Mouse (Mus musculus): ENCODE measurements around the gene Mast3.

Gene Mast3

GRCm38 (mm10) chr8:70762118-70762517, 42.7 kb downstream of the Mast3 start:
- no peak for DNase-seq (ENCODE audit: low spot score in 2 of 2)

DNA sequence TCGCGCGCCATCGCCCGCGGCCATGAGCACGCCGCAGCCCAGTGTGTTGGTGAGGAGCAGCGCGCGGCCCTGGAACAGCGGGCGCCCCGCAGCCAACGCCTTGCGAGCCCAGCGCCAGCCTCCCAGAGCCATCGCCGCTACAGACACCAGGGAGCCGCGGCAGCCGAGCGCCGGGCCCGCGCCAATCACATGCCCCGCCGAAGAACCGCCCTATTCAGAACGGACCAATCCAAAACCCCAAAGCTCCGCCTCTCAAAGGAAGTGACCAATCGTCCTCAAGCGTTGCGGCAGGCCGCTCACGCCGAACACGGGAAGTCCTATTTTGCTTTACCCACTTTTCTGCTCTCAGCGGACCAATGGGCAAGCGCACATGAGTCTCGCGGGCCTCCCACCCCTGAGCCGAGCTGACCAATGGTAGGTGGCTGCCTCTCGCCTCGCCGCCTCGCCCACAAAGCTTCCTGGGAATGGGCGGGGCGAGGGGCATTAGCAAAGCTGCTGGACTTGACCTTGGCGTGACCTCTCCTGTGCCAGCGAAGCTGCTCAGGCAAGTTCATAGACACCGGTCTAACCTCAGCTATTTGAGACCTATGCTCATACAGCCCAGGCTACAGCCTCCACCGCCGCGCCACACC, 44.0 kb downstream of the Mast3 start, which contains the start of gene Mpv17l2:
Gene Mpv17l2 (minus strand): TSS at position 172 of the 632 bp plus-strand sequence.
- peak; percentile 90 to 95 for DNase-seq (ENCODE audit: low spot score in 2 of 2)

- no peak for DNase-seq (ENCODE audit: low spot score in 2 of 2)
Measured at GRCm38 (mm10) chr8:70760350-70760749, 44.5 kb downstream of the Mast3 start.

DNA sequence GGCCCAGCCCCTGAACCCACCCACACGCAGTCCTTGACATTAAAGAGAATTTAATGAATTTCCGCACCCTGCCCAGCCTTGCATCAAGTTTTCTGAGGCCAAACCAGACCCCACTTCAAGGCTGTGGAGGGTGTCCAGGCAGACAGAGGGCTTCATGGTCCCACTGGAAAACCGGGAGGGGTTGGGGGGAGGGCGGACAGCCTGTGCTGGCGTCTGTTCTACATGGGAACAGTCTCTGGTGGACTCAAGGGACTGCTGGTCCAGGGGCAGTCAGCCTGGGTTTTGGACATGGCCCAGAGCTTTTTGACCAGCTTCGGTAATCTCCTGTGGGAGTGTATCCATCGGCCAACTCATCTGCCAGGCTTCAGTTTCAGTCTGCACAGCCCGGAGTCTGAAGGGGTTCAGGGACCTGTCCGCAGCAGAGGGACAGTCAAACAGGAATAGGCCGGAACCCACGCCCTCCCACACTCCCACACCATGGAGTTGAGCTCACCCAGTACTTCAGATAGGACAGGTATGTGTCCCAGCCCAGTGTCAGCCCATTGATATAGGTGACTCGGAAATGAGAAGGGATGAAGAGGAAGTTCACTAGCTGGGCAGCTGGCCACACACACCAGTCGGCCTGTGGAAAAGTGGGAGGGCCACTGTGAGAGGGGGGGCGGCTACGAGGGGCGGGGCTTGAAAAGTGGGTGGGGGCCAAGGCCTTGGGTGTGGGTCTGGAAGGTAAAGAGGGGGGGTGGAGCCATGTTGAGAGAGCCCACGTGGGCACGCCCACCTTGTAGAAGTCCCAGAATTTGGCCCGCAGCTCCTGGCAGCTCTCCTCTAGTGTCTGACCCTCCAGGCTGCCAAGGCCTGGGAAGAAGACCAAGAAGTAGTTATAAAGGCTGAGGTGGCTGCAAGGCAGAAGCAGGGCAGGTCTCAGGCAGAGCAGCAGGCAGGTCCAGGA, 46.0 kb downstream of the Mast3 start:
- peak in 1 of 2 experiments; percentile 18 for DNase-seq (ENCODE audit: low spot score in 2 of 2)

- DNase-seq (ENCODE audit: low spot score in 2 of 2) = no peak
Measured at GRCm38 (mm10) chr8:70758308-70758615, 46.6 kb downstream of the Mast3 start.

DNA sequence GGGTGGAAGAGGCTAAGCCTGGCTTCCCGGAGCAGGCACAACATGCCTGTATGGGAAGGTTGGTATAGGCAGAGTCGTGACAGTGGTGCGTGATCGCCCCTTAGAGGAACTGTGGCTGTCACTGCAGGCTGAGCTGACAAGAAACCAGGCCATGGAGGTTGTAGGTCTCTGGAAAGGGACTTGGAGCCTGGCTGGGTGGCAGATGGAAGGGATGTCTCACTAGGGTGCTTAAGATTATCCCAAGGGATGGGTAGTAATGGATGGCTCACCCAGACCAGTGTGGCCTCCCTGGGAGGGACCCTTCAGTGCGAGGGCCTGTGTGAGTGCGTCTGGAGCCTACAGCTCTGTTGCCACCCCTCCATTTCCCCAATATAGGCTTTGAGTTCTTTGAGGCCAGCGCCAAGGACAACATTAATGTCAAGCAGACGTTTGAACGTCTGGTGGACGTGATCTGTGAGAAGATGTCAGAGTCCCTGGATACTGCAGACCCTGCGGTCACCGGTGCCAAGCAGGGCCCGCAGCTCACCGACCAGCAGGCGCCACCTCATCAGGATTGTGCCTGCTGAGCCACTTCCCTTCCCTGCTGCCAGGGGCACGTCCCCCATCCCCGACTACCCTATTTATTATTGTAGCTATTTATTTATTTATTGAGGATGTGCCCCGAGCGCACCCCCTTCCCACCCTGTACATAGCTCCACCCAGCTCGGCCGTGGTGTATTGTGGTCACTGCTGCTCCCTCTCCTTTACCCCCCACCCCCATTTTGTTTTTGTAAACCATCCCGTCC, 47.1 kb downstream of the Mast3 start:
- peak in 1 of 2 experiments; percentile 2 for DNase-seq (ENCODE audit: low spot score in 2 of 2)

GRCm38 (mm10) chr8:70756476-70757040, 48.3 kb downstream of the Mast3 start:
- DNase-seq (ENCODE audit: low spot score in 2 of 2) = peak in 1 of 2 experiments; percentile 0

DNA sequence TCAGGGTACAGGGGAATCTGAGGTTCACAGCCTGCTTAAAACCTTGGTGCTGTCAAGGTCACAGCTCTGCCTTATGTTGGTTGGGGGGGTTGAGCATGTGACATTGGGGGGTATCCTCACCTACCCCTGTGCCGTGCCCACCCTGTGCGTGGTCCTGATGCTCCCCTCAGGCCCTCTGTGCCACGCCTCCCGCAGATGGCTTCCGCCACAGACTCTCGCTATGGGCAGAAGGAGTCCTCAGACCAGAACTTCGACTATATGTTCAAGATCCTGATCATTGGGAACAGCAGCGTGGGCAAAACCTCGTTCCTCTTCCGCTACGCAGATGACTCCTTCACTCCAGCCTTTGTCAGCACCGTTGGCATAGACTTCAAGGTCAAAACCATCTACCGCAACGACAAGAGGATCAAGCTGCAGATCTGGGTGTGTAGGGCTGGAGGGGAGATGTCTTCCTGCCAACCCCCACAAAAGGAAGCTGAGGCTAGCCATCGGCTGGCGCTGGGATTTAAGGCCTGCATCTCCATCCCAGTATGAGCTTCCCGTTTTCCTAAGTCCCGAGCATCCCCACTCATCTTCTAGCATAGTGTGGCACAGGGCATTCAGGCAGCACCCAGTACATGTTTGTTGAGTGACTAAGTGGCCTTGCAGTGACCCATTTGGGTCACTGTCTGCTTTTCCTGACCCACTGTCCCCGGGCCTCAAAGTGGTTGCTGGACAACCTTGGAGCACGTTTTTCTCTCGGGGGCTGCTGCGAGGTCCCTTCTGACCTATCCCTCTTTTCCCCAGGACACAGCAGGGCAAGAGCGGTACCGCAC, 49.0 kb downstream of the Mast3 start:
- no peak for DNase-seq (ENCODE audit: low spot score in 2 of 2)

DNA sequence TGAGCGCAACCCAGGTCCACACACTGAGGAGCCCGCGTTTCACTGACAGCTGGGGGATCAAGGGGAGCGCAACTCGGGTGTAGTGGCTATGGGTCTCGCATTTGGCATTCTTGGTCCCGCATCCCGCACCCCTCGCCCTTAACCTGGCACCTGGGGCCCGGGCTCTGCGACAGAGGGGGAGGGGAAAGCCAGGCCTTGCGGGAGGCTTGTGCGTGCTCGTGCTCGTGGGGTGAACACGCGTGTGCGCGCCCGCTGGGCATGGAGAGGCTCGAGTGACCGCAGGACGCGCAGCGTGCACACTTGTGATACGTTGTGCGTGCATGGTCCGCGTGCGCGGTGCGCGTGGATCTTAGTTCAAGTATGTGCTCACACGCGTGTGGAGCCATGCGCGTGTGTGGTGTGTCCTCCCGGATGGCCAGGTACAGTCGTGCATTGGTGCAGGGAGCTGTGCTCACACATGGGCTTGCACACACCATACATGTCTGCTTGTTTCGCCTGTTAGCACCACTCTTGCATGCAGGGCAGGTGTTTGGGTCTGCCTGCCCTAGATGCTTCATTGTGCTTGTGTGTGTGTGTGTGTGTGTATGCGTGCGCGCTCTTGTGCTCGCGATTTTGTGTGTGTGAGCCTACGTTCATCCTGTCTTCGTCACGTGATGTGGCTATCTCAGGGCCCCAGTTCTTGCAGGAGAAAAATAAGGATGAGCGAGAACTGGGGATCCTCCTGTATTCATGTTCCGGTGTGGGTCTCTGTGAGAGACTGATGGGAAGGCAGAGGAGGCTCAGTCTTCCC, 49.8 kb downstream of the Mast3 start:
- no peak for DNase-seq (ENCODE audit: low spot score in 2 of 2)

- peak; percentile 90 to 96 for DNase-seq (ENCODE audit: low spot score in 2 of 2)
Measured at GRCm38 (mm10) chr8:70754043-70754870, 50.6 kb downstream of the Mast3 start, which contains the start of gene Rab3a. Gene Rab3a, plus strand, starts transcription at chr8:70754679.

- peak; percentile 59 to 85 for DNase-seq (ENCODE audit: low spot score in 2 of 2)
Measured at GRCm38 (mm10) chr8:70753151-70753550, 51.7 kb downstream of the Mast3 start.

DNA sequence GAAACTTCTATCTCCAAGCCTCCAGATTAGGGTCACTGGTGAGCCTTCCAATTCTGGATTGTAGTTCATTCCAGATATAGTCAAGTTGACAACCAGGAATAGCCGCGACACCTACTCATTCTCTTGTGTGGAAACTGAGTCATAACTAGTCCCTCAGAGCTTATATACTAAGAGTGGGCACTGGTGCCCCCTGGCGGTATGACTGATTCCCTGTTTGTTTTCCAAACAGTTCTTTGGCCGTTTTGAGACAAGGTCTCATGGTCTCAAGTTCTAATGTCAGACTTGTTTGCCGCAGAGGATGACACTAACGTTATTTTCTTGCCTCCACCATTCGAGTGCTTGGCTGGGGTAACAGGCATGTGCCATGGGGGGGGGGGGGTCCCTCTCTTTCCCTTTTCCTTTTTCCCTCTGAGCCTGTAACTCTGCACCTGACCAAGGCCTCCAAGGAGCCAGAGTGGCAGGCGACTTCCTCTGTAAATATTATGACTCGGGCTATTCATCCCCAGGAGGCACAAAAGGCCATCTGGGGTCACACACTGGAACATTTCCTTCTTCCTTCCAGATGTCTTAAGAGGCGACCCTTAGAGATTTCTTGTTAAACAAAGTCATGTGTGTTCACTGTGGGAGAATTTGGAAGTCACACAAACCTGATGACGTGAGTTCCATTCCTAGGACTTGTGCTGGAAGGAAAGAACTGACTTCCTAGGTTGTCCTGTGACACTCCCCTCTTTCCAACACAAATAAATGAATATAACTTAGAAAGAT, 52.7 kb downstream of the Mast3 start:
- peak in 1 of 2 experiments; percentile 71 for DNase-seq (ENCODE audit: low spot score in 2 of 2)

DNA sequence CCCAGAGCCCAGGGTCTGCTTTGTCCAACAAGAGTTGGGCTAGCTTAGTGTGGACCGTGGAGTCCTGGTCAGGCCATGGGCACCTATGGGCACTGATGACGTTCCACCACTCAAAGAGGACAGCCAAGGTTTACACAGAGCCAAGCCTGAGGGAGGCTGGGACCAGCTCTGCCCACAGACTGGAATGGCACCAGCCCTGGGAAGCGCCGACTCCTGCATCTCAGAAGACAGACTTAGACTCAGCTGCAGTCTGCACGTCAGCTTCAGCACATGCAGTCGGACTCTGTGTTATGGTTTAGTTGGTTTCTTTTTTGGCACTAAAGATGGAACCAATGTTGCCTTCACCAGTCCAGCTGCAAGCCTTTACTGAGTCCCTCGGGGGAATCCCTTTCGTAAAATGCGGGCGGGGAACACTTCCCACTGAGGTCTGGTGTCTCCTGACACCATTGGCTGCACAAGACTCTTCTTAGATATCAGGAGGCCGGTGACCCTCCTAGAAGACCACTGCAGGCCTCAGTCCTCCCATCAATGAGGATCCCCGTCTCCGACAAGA, 54.6 kb downstream of the Mast3 start:
- DNase-seq (ENCODE audit: low spot score in 2 of 2) = no peak

- DNase-seq (ENCODE audit: low spot score in 2 of 2) = no peak
Measured at GRCm38 (mm10) chr8:70749097-70749674, 55.7 kb downstream of the Mast3 start.

DNA sequence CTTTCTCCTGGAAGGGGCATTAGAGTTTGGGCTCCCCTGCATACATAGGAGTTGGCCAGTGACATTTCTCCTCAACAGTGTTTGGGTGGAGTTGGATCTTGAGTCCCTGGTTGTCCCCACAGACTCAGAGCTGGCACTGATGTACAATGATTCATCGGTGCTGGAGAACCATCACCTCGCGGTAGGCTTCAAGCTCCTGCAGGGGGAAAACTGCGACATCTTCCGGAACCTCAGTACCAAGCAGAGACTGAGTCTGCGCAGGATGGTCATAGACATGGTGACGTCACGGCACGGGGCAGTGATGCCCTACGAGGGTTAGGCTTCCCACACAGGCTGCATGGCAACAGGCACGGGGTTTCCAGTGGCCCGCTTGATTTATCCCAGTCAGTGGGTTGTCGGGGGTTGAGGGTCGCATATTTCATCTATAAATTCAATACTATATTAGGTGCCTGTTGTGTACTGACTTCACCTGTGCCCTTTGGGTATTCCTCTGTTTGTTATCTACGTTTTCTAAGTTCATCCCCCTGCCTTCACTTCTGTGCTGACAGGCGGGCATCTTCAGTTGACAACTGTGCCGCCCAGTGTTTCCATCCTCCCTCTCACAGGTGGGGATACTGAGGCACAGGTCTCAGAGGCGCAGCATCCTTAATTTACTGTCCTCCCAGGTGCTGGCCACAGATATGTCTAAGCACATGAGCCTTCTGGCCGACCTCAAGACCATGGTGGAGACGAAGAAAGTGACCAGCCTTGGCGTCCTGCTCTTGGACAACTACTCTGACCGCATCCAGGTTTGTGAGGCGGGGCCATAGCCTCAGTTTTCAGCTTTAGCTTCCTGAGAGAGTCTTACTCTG, 56.4 kb downstream of the Mast3 start:
- DNase-seq (ENCODE audit: low spot score in 2 of 2) = no peak

- DNase-seq (ENCODE audit: low spot score in 2 of 2) = no peak
Measured at GRCm38 (mm10) chr8:70747211-70747890, 57.5 kb downstream of the Mast3 start.

All from urinary bladder, postnatal 36 days (tissue).